Mouse (Mus musculus) megakaryocyte, embryonic 14.5 days (primary cell): ENCODE data around the gene Ppid. TPM values are rescaled to one million over a fixed set of nuclear protein-coding genes. Genes with fewer than 3 reads are reported as not detected.
"Not testable (repeated sequence)": the region's sequence is repeated elsewhere in the genome, so short reads cannot be mapped to it uniquely, and the experiment has no call there.

Experiments
- H3K27me3 ChIP-seq: replicated peaks from 2 replicates; pipeline ENCODE3; 2012; ENCODE audit warnings: inconsistent platforms
- H3K36me3 ChIP-seq: replicated peaks from 2 replicates; pipeline ENCODE3; 2012; ENCODE audit warnings: low read length, inconsistent platforms, mixed read lengths
- H3K4me1 ChIP-seq: 2 replicates; pipeline ENCODE4 v1.6.1; 2012; ENCODE audit warnings: inconsistent platforms
- H3K4me3 ChIP-seq: replicated peaks from 2 replicates; pipeline ENCODE3; 2012; ENCODE audit warnings: moderate library complexity, mild to moderate bottlenecking, inconsistent platforms
- H3K9me3 ChIP-seq: 2 replicates; pipeline ENCODE4 v1.6.1; 2012; ENCODE audit warnings: inconsistent platforms
- FLI1 ChIP-seq: IDR thresholded peaks from 2 replicates; pipeline ENCODE4 v1.6.1; 2012; ENCODE audit warnings: low read length, inconsistent platforms, mixed read lengths
- GATA1 ChIP-seq: IDR thresholded peaks from 3 replicates; pipeline ENCODE4 v1.6.1; 2012; ENCODE audit warnings: mixed read lengths, low read length, inconsistent platforms, borderline replicate concordance
- polyA plus RNA-seq: library from polyadenylated mRNA; stranded (reverse); fragments of >175 nt; gene quantifications from 2 replicates; pipeline ENCODE4 v1.2.3, GENCODE M21; 2012; ENCODE audit warnings: low replicate concordance; ENCODE audit not compliant: insufficient read depth

Gene Ppid
- polyA plus RNA-seq, 1 experiment: 7.8 TPM

GRCm38 (mm10) chr3:79572399-79572798 is 18.7 kb upstream of the Ppid start:
- H3K36me3 ChIP-seq: no peaks in the 10 kb centered on the region
- H3K27me3 ChIP-seq: no peaks in the 10 kb centered on the region
- no peak for TF ChIP-seq GATA1
- TF ChIP-seq FLI1: no peak
- peaks cover 25% of the 10 kb centered on the region for H3K4me1 ChIP-seq
- no peaks in the 10 kb centered on the region for H3K9me3 ChIP-seq
- no peak overlapping the region for H3K4me3 ChIP-seq

GRCm38 (mm10) chr3:79573376-79573775 is 17.8 kb upstream of the Ppid start:
- H3K36me3 ChIP-seq, H3K9me3 ChIP-seq, H3K4me3 ChIP-seq, H3K27me3 ChIP-seq: not testable (repeated sequence)
- H3K4me1 ChIP-seq: peaks cover 30% of the 10 kb centered on the region

- Histone ChIP-seq H3K27me3 (no peaks in the 10 kb centered on the region), H3K36me3 (no peaks in the 10 kb centered on the region), H3K9me3 (no peaks in the 10 kb centered on the region), H3K4me3 (no peak overlapping the region), H3K4me1 (peaks cover 27% of the 10 kb centered on the region)
- no peak for TF ChIP-seq GATA1
- no peak for TF ChIP-seq FLI1
Measured at GRCm38 (mm10) chr3:79574336-79574735, 16.8 kb upstream of the Ppid start.

GRCm38 (mm10) chr3:79575576-79576467 is 15.3 kb upstream of the Ppid start:
- Histone ChIP-seq H3K36me3 (no peaks in the 10 kb centered on the region), H3K4me3 (no peak overlapping the region), H3K9me3 (no peaks in the 10 kb centered on the region), H3K4me1 (peaks cover 27% of the 10 kb centered on the region), H3K27me3 (no peaks in the 10 kb centered on the region)
- TF ChIP-seq GATA1 (no peak), FLI1 (no peak)

GRCm38 (mm10) chr3:79576468-79576816 is 14.7 kb upstream of the Ppid start:
- no peak overlapping the region for H3K4me3 ChIP-seq
- H3K36me3 ChIP-seq: no peaks in the 10 kb centered on the region
- H3K9me3 ChIP-seq: no peaks in the 10 kb centered on the region
- peaks cover 27% of the 10 kb centered on the region for H3K4me1 ChIP-seq
- H3K27me3 ChIP-seq: no peaks in the 10 kb centered on the region
- TF ChIP-seq GATA1 (no peak), FLI1 (no peak)

GRCm38 (mm10) chr3:79576865-79577264 is 14.3 kb upstream of the Ppid start:
- Histone ChIP-seq H3K36me3 (no peaks in the 10 kb centered on the region), H3K4me1 (peaks cover 27% of the 10 kb centered on the region), H3K4me3 (no peak overlapping the region), H3K27me3 (no peaks in the 10 kb centered on the region), H3K9me3 (no peaks in the 10 kb centered on the region)
- TF ChIP-seq GATA1 (no peak), FLI1 (no peak)

GRCm38 (mm10) chr3:79577606-79578005 is 13.5 kb upstream of the Ppid start:
- Histone ChIP-seq H3K4me3 (no peak overlapping the region), H3K27me3 (peaks cover under 1% of the 10 kb centered on the region), H3K9me3 (no peaks in the 10 kb centered on the region), H3K4me1 (peaks cover 22% of the 10 kb centered on the region), H3K36me3 (no peaks in the 10 kb centered on the region)
- TF ChIP-seq GATA1: no peak
- TF ChIP-seq FLI1: no peak

- Histone ChIP-seq H3K4me3 (no peak overlapping the region), H3K27me3 (peaks cover 2% of the 10 kb centered on the region), H3K9me3 (no peaks in the 10 kb centered on the region), H3K4me1 (peaks cover 19% of the 10 kb centered on the region), H3K36me3 (no peaks in the 10 kb centered on the region)
- no peak for TF ChIP-seq GATA1
- TF ChIP-seq FLI1: no peak
Measured at GRCm38 (mm10) chr3:79578164-79578563, 13.0 kb upstream of the Ppid start.

GRCm38 (mm10) chr3:79579891-79580575 is 11.1 kb upstream of the Ppid start:
- Histone ChIP-seq H3K36me3 (no peaks in the 10 kb centered on the region), H3K4me3 (no peak overlapping the region), H3K27me3 (peaks cover 2% of the 10 kb centered on the region), H3K9me3 (no peaks in the 10 kb centered on the region), H3K4me1 (peaks cover 13% of the 10 kb centered on the region)
- TF ChIP-seq FLI1: no peak
- TF ChIP-seq GATA1: no peak

GRCm38 (mm10) chr3:79586804-79587203 is 4.3 kb upstream of the Ppid start:
- Histone ChIP-seq H3K4me3 (peak overlapping the region; percentile 82), H3K9me3 (no peaks in the 10 kb centered on the region), H3K27me3 (peaks cover 2% of the 10 kb centered on the region), H3K36me3 (no peaks in the 10 kb centered on the region), H3K4me1 (peaks cover 20% of the 10 kb centered on the region)
- TF ChIP-seq GATA1: no peak
- TF ChIP-seq FLI1: no peak
